In genomic region chr13:45512531-45512930, GRCm38 (mm10) we compare ENCODE assay signal across 10 mouse cellular contexts. TPM values are rescaled to one million over a fixed set of nuclear protein-coding genes. Genes with fewer than 3 reads are reported as not detected.
DNase-seq lines count a peak whose midpoint lies in the region; ATAC-seq lines count a peak whose summit lies in the region.
"Had no signal": no experiment of that assay in that cellular context is flagged by ENCODE, and none has a peak within 500 bp of the region (broad histone marks: within the 10 kb centered on the region; RNA-seq: fewer than 3 reads in every experiment).

No protein-coding gene starts in this region.

- peak overlapping the region; percentile 79 for H3K4me3 ChIP-seq in erythroblast, embryonic 14.5 days (replicated peaks)
- peak overlapping the region; percentile 90 for H3K4me3 ChIP-seq in liver, embryonic 16.5 days (ENCODE audit: low read depth, low read length)
- no peak overlapping the region for H3K4me3 ChIP-seq in midbrain, embryonic 11.5 days (ENCODE audit: low read depth, low read length)

- H3K36me3 ChIP-seq in erythroblast, embryonic 14.5 days (ENCODE audit: control insufficient read depth), result peaks cover 97% of the 10 kb centered on the region
- peaks cover 29% of the 10 kb centered on the region for H3K36me3 ChIP-seq in liver, embryonic 16.5 days (ENCODE audit: control insufficient read depth, insufficient read depth)
- no peaks in the 10 kb centered on the region for H3K36me3 ChIP-seq in midbrain, embryonic 11.5 days (ENCODE audit: control insufficient read depth, insufficient read depth, low read length)

- WGBS in liver, embryonic 16.5 days (ENCODE audit: insufficient replicate concordance), result 37% methylated on average over 8 of the region's 8 CpGs
- WGBS in midbrain, embryonic 11.5 days, result 81% methylated on average over 8 of the region's 8 CpGs

- H3K9me3 ChIP-seq in erythroblast, embryonic 14.5 days (ENCODE audit: control insufficient read depth, low read length), result no peaks in the 10 kb centered on the region
- H3K9me3 ChIP-seq in liver, embryonic 16.5 days (replicated peaks; ENCODE audit: control insufficient read depth, low read length), result no peaks in the 10 kb centered on the region
- H3K9me3 ChIP-seq in midbrain, embryonic 11.5 days (ENCODE audit: control insufficient read depth, low read length), result no peaks in the 10 kb centered on the region

- ATAC-seq in erythroblast, adult 5-6 weeks (replicated peaks; ENCODE audit: low FRiP score, poor library complexity, severe bottlenecking), result no peak
- peak; percentile 47 for ATAC-seq in common myeloid progenitor, adult 5-6 weeks (replicated peaks; ENCODE audit: low read depth, poor library complexity, severe bottlenecking)
- no peak for ATAC-seq in liver, embryonic 16.5 days (ENCODE audit: low read depth)
- ATAC-seq in midbrain, embryonic 11.5 days (ENCODE audit: low FRiP score), result no peak

- peak overlapping the region; percentile 95 for H3K9ac ChIP-seq in liver, embryonic 16.5 days (ENCODE audit: low read depth, low read length)
- H3K9ac ChIP-seq in midbrain, embryonic 11.5 days (ENCODE audit: low read length), result no peak overlapping the region
- H3K9ac ChIP-seq: hindbrain, embryonic 14.5 days had no signal

- peaks cover 88% of the 10 kb centered on the region for H3K4me1 ChIP-seq in erythroblast, embryonic 14.5 days (ENCODE audit: control insufficient read depth)
- H3K4me1 ChIP-seq in liver, embryonic 16.5 days (ENCODE audit: control insufficient read depth, low read depth, low read length), result peaks cover 76% of the 10 kb centered on the region
- peaks cover 14% of the 10 kb centered on the region for H3K4me1 ChIP-seq in midbrain, embryonic 11.5 days (ENCODE audit: control insufficient read depth, insufficient read depth, low read length)

- DNase-seq in kidney, adult 18-20 months, result peak; percentile 63
- DNase-seq in spleen, adult 18-20 months, result no peak
- no peak for DNase-seq in frontal cortex, postnatal 10 days (ENCODE audit: low spot score in 2 of 2)
- no peak for DNase-seq in midbrain, embryonic 11.5 days (ENCODE audit: low spot score, missing footprints)
- DNase-seq: cerebellum, adult 11 months had no signal

- peak overlapping the region; percentile 93 for H3K27ac ChIP-seq in liver, embryonic 16.5 days (ENCODE audit: low read length)
- H3K27ac ChIP-seq in midbrain, embryonic 11.5 days (ENCODE audit: low read depth, low read length), result no peak overlapping the region
- H3K27ac ChIP-seq: hindbrain, embryonic 14.5 days had no signal

- peak overlapping the region; percentile 81 for H3K4me2 ChIP-seq in liver, embryonic 16.5 days (ENCODE audit: low read depth, low read length)
- no peak overlapping the region for H3K4me2 ChIP-seq in midbrain, embryonic 11.5 days
- H3K4me2 ChIP-seq: hindbrain, embryonic 14.5 days had no signal

- H3K27me3 ChIP-seq in erythroblast, embryonic 14.5 days (ENCODE audit: control insufficient read depth), result peaks cover 13% of the 10 kb centered on the region; the same call in 1 of the 2 replicates
- H3K27me3 ChIP-seq in liver, embryonic 16.5 days (ENCODE audit: control insufficient read depth, insufficient read depth, low read depth, low read length), result peaks cover under 1% of the 10 kb centered on the region; the same call in 1 of the 2 replicates
- H3K27me3 ChIP-seq in midbrain, embryonic 11.5 days (ENCODE audit: control insufficient read depth, insufficient read depth, low read length), result no peaks in the 10 kb centered on the region; the same call in 1 of the 2 replicates

RNA-seq across cellular contexts. Expression of gene Gmpr, which starts 5.3 kb away (rescaled TPM):
- 229 and 320 TPM in 2 replicates for polyA plus RNA-seq in erythroblast, embryonic 14.5 days (2012)
- total RNA-seq in erythroblast, adult 5-6 weeks (2015; ENCODE audit: low replicate concordance), result 0.96 and 1.3 TPM in 2 replicates
- total RNA-seq in erythroblast, adult 5-6 weeks (2017; ENCODE audit: low replicate concordance), result 2.4 and 4.6 TPM in 2 replicates
- total RNA-seq in common myeloid progenitor, adult 5-6 weeks (2017), result 18.5 and 20.1 TPM in 2 replicates
- polyA plus RNA-seq in liver, embryonic 16.5 days (2015; fragmentation: Nextera tagmentation; extraction: Ambion mirVana), result 212 and 220 TPM in 2 replicates
- polyA plus RNA-seq in midbrain, embryonic 11.5 days (2014; fragmentation: Nextera tagmentation; extraction: Ambion mirVana), result 19.5 and 20.5 TPM in 2 replicates
